Mouse (Mus musculus) forebrain, embryonic 10.5 days (tissue): ENCODE data around the gene Olfr328. TPM values are rescaled to one million over a fixed set of nuclear protein-coding genes. Genes with fewer than 3 reads are reported as not detected.

Source experiments
- DNase-seq: peaks from one replicate; pipeline ENCODE4 v3.0.0-alpha.2; 2017; ENCODE audit warnings: low spot score; ENCODE audit errors: extremely low spot score
- H3K27ac ChIP-seq: fragments of 300-500 bp; sonication (generic); 2 replicates; pipeline ENCODE4 v1.5.1; 2016; ENCODE audit warnings: mild to moderate bottlenecking
- H3K27me3 ChIP-seq: fragments of 300-500 bp; sonication (generic); 2 replicates; pipeline ENCODE4 v1.6.1; 2016; ENCODE audit warnings: mild to moderate bottlenecking; ENCODE audit not compliant: poor library complexity, severe bottlenecking
- H3K36me3 ChIP-seq: fragments of 300-500 bp; sonication (generic); replicated peaks from 2 replicates; pipeline ENCODE4 v1.6.1; 2016; ENCODE audit warnings: mild to moderate bottlenecking, moderate library complexity
- H3K4me1 ChIP-seq: fragments of 300-500 bp; sonication (generic); 2 replicates; pipeline ENCODE4 v1.6.1; 2016
- H3K4me3 ChIP-seq: fragments of 300-500 bp; sonication (generic); 2 replicates; pipeline ENCODE4 v1.5.1; 2016; ENCODE audit warnings: mild to moderate bottlenecking, moderate library complexity
- H3K9me3 ChIP-seq: fragments of 300-500 bp; sonication (generic); 2 replicates; pipeline ENCODE4 v1.6.1; 2016; ENCODE audit warnings: mild to moderate bottlenecking, moderate library complexity
- WGBS: fragments of 180-500 bp; shearing (Covaris S2); methylation state at CpG from one replicate; pipeline ENCODE4 v1.1.7; 2016; 5-methylcytosine and 5-hydroxymethylcytosine counted together
- polyA plus RNA-seq: library from polyadenylated mRNA; unstranded; fragments of >200 nt; fragmentation: Nextera tagmentation; extraction: Ambion mirVana; gene quantifications from 2 replicates; pipeline ENCODE4 v1.2.1, GENCODE M21; 2016

The Olfr328 gene
- not detected in 2 replicates for polyA plus RNA-seq

GRCm38 (mm10) chr11:58555536-58555935, at the start of gene Olfr328:
Olfr328 (minus strand) TSS chr11:58555636.
- no peak for DNase-seq

DNA sequence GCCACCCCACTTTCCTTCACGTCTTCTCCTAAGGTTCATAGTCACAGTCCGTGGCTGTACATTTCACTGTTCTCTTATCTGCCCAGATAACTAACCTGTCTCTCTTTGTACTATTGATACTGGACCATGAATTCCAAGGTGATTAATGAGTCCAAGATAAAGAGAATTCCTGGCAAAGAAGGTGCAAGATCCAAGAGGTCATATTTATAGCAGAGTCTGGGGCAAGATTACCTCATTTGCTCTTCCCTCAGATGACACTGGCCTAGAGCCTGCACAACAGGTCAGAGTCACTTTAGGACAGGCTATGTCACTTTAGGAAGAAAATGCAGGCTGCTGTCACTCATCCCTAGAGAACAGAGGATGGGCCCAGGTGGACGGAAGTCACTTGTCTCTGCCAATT, 49.8 kb upstream of the Olfr328 start:
- no peak overlapping the region for H3K27ac ChIP-seq
- H3K27me3 ChIP-seq: no peaks in the 10 kb centered on the region
- no peak overlapping the region for H3K4me3 ChIP-seq
- WGBS: 94% methylated on average over 3 of the region's 3 CpGs
- DNase-seq: no peak
- H3K9me3 ChIP-seq: no peaks in the 10 kb centered on the region
- no peaks in the 10 kb centered on the region for H3K36me3 ChIP-seq
- no peaks in the 10 kb centered on the region for H3K4me1 ChIP-seq

More at GRCm38 (mm10) chr11:58555536-58555935, at the start of gene Olfr328:
- Histone ChIP-seq H3K27me3 (no peaks in the 10 kb centered on the region), H3K4me1 (no peaks in the 10 kb centered on the region), H3K9me3 (no peaks in the 10 kb centered on the region), H3K36me3 (no peaks in the 10 kb centered on the region), H3K4me3 (no peak within 1 kb of the TSS), H3K27ac (no peak within 1 kb of the TSS)
- WGBS: 92% methylated on average over 1 of the region's 1 CpGs

- no peaks in the 10 kb centered on the region for H3K9me3 ChIP-seq
- H3K4me1 ChIP-seq: no peaks in the 10 kb centered on the region
- no peak for DNase-seq
- H3K27ac ChIP-seq: no peak overlapping the region
- H3K27me3 ChIP-seq: no peaks in the 10 kb centered on the region
- no peak overlapping the region for H3K4me3 ChIP-seq
- H3K36me3 ChIP-seq: no peaks in the 10 kb centered on the region
- WGBS: 83% methylated on average over 2 of the region's 2 CpGs
Observed at GRCm38 (mm10) chr11:58604688-58605087, 49.3 kb upstream of the Olfr328 start.

DNA sequence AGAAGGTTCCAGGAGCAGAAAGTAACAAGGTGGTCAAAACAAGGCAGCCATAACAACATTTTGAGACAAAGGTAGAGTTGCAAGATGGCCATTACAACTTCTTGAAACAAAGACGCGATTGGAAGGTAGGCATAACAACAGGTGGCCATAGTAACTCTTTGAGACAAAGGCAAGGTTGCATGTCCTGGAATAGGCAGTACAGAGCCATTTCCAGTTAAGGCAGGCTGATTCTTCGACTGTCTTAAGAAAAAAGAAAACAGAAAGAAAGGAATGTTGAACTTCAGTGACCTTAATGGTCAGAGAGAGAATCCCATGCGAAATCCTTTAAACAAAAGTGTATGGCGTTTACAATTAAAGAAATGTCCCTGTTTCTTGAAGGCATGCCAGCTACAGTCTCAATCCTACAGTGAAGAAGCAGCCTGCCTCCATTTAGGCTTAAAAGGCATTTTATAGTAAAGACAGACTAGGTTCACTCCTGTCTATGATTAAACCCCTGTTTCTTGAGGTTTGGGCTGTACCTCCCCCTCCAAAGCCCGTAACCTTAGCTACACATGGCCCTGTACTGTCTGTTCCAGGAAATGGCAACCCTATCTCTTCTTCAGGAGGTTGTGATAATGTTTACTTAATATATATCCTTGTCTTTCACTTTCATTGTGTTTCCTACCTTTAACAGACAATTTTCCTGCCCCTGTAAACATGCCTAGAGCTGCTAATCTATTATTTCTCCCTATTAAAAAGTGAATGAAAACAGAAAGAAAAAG, 47.5 kb upstream of the Olfr328 start:
- Histone ChIP-seq H3K27me3 (no peaks in the 10 kb centered on the region), H3K36me3 (no peaks in the 10 kb centered on the region), H3K4me3 (no peak overlapping the region), H3K27ac (no peak overlapping the region), H3K4me1 (no peaks in the 10 kb centered on the region), H3K9me3 (no peaks in the 10 kb centered on the region)
- no peak for DNase-seq
- WGBS: 86% methylated on average over 6 of the region's 6 CpGs

DNA sequence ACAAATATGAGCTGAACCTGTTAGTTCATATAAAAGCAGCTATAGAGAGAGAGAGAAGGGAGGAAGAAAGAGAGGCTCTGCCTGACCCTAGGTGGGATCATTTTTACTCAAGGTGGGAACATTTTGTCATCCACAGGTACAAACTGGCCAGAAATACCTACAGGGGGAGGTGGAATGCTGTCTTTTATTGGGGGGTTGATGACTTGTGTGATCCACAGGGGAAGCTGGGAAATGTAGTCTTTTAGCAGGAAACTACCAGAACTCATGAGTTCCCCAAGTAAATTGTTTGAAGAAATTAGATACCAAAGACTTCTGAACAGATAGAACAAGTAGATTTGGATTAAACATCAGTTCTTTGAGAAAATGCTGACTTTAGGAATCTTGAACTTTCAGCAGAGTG, 46.6 kb upstream of the Olfr328 start:
- Histone ChIP-seq H3K9me3 (no peaks in the 10 kb centered on the region), H3K36me3 (no peaks in the 10 kb centered on the region), H3K4me3 (no peak overlapping the region), H3K27ac (no peak overlapping the region), H3K27me3 (no peaks in the 10 kb centered on the region), H3K4me1 (no peaks in the 10 kb centered on the region)
- no peak for DNase-seq

- Histone ChIP-seq H3K27me3 (no peaks in the 10 kb centered on the region), H3K36me3 (no peaks in the 10 kb centered on the region), H3K4me3 (no peak overlapping the region), H3K4me1 (no peaks in the 10 kb centered on the region), H3K9me3 (no peaks in the 10 kb centered on the region), H3K27ac (no peak overlapping the region)
- 88% methylated on average over 13 of the region's 13 CpGs for WGBS
- DNase-seq: no peak
Observed at GRCm38 (mm10) chr11:58597837-58598236, 42.4 kb upstream of the Olfr328 start.

DNA sequence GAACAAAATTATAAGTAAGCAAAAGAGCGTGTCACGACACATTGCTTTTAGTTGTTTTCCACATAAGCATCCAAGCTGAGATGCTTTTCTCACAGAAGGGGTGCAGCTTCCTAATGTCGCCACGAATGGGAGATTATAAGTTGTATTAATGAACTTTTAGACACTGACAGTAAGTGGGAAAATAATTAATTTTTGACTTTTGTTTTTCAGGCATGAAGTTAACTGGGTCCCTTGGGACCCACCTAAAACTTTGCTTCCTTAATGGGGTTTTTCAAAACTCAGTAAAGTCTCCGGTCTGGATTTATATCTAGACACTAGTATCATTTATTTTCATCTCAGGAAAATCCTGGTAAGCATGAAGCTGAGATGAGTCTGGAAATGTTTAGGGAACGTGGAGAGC, 39.4 kb upstream of the Olfr328 start, which contains the start of gene Olfr324:
Gene Olfr324 (plus strand): TSS at position 301 of the 400 bp plus-strand sequence.
- Histone ChIP-seq H3K27ac (no peak within 1 kb of the TSS), H3K27me3 (no peaks in the 10 kb centered on the region), H3K4me1 (no peaks in the 10 kb centered on the region), H3K36me3 (no peaks in the 10 kb centered on the region), H3K9me3 (no peaks in the 10 kb centered on the region), H3K4me3 (no peak within 1 kb of the TSS)
- no peak for DNase-seq
- 88% methylated on average over 6 of the region's 6 CpGs for WGBS

DNA sequence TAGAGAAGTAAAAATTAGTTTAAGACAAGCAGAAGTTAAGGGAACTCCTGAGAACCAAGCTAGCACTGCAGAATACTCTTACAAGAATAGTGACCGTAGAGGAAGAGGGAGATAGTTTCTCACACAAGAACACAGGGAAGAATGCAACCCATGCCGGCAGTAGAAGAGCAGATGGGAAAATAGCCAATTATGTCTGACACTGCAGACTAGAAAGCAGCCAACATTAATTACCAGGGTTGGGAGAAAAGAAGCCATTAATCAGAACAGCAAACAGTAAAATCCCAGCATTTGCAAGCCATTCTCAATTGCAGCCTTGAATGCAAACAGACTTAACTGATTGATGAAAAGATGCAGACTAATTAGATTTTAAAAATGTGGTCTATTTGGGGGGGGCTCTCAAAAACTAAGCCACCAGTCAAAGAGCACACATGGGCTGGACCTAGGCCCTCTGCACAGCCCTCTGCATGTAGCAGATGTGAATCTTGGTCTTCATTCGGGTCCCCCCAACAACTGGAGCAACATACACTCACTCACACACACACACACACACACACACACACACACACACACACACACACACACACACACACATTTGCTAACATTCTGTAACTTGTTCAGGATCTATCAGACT, 33.3 kb upstream of the Olfr328 start:
- Histone ChIP-seq H3K27me3 (no peaks in the 10 kb centered on the region), H3K36me3 (no peaks in the 10 kb centered on the region), H3K9me3 (no peaks in the 10 kb centered on the region), H3K4me3 (no peak overlapping the region), H3K27ac (no peak overlapping the region), H3K4me1 (peaks cover 5% of the 10 kb centered on the region; the same call in 1 of the 2 replicates)
- WGBS: 79% methylated on average over 3 of the region's 3 CpGs
- no peak for DNase-seq

- no peaks in the 10 kb centered on the region for H3K9me3 ChIP-seq
- WGBS: 74% methylated on average over 7 of the region's 7 CpGs
- H3K27ac ChIP-seq: peak overlapping the region; percentile 44; the same call in 1 of the 2 replicates
Observed at GRCm38 (mm10) chr11:58587898-58588348, 32.5 kb upstream of the Olfr328 start.

GRCm38 (mm10) chr11:58578636-58579035, 23.2 kb upstream of the Olfr328 start:
- Histone ChIP-seq H3K9me3 (no peaks in the 10 kb centered on the region), H3K27me3 (no peaks in the 10 kb centered on the region), H3K4me1 (no peaks in the 10 kb centered on the region), H3K36me3 (no peaks in the 10 kb centered on the region), H3K27ac (no peak overlapping the region), H3K4me3 (no peak overlapping the region)
- DNase-seq: no peak
- WGBS: 85% methylated on average over 8 of the region's 8 CpGs

More at GRCm38 (mm10) chr11:58587898-58588348, 32.5 kb upstream of the Olfr328 start:
- no peak overlapping the region for H3K4me3 ChIP-seq
- H3K4me1 ChIP-seq: peaks cover 5% of the 10 kb centered on the region; the same call in 1 of the 2 replicates
- peak; percentile 27 for DNase-seq
- no peaks in the 10 kb centered on the region for H3K27me3 ChIP-seq
- H3K36me3 ChIP-seq: no peaks in the 10 kb centered on the region

DNA sequence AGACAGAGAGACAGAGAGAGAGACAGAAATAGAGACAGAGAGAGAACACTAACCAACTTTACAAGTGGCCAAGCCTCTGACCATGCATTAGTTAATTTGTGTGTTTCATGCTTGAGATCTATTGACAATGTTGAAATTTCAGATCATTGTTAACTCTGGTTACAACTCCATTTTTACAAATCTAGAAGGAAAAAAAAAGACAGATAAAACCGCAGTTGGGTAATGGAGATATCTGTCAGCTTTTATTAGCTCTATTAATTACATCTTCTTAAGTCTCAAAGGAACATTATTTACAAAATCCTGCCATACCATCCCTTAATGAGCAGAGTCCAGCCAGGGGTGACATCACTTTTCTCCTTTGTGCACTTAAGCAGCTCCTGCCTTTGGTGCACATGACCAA, 22.0 kb upstream of the Olfr328 start, which contains the start of gene Olfr325:
Gene Olfr325 (plus strand): TSS at position 301 of the 400 bp plus-strand sequence.
- H3K27me3 ChIP-seq: no peaks in the 10 kb centered on the region
- H3K4me1 ChIP-seq: no peaks in the 10 kb centered on the region
- no peak within 1 kb of the TSS for H3K27ac ChIP-seq
- DNase-seq: no peak
- no peaks in the 10 kb centered on the region for H3K9me3 ChIP-seq
- no peaks in the 10 kb centered on the region for H3K36me3 ChIP-seq
- H3K4me3 ChIP-seq: no peak within 1 kb of the TSS
- 74% methylated on average over 1 of the region's 1 CpGs for WGBS

GRCm38 (mm10) chr11:58570405-58570804, 15.0 kb upstream of the Olfr328 start, which contains the start of gene Olfr224:
Olfr224 (minus strand) TSS chr11:58570553.
- Histone ChIP-seq H3K36me3 (no peaks in the 10 kb centered on the region), H3K4me1 (no peaks in the 10 kb centered on the region), H3K27ac (no peak within 1 kb of the TSS), H3K9me3 (no peaks in the 10 kb centered on the region), H3K4me3 (no peak within 1 kb of the TSS), H3K27me3 (no peaks in the 10 kb centered on the region)
- DNase-seq: no peak
- WGBS: 90% methylated on average over 5 of the region's 5 CpGs

- Histone ChIP-seq H3K4me3 (no peak within 1 kb of the TSS), H3K9me3 (no peaks in the 10 kb centered on the region), H3K36me3 (no peaks in the 10 kb centered on the region), H3K4me1 (no peaks in the 10 kb centered on the region), H3K27ac (no peak within 1 kb of the TSS), H3K27me3 (no peaks in the 10 kb centered on the region)
- no peak for DNase-seq
- 83% methylated on average over 5 of the region's 5 CpGs for WGBS
Observed at GRCm38 (mm10) chr11:58546322-58546721, 9.1 kb downstream of the Olfr328 start, which contains the start of gene Olfr329-ps. Olfr329-ps (minus strand) TSS chr11:58546422.
